Mouse (Mus musculus) neural tube, embryonic 15.5 days (tissue): ENCODE results near the gene Plcd4. TPM values are rescaled to one million over a fixed set of nuclear protein-coding genes. Genes with fewer than 3 reads are reported as not detected.
"Not testable (repeated sequence)": the region's sequence is repeated elsewhere in the genome, so short reads cannot be mapped to it uniquely, and the experiment has no call there.

Source experiments
- ATAC-seq: fragments of 200-750 bp; cut with Nextera tagmentation; 2 replicates; pipeline ENCODE4 v1.8.0; 2017; ENCODE audit warnings: mild to moderate bottlenecking, moderate TSS enrichment, moderate library complexity; ENCODE audit not compliant: low FRiP score
- H3K27ac ChIP-seq: fragments of 300-500 bp; sonication (generic); replicated peaks from 2 replicates; pipeline ENCODE4 v1.5.1; 2015; ENCODE audit warnings: mild to moderate bottlenecking, inconsistent platforms
- H3K27me3 ChIP-seq: fragments of 300-500 bp; sonication (generic); replicated peaks from 2 replicates; pipeline ENCODE4 v1.6.1; 2015; ENCODE audit warnings: inconsistent platforms
- H3K36me3 ChIP-seq: fragments of 300-500 bp; sonication (generic); 2 replicates; pipeline ENCODE4 v1.6.1; 2015; ENCODE audit warnings: inconsistent platforms
- H3K4me1 ChIP-seq: fragments of 300-500 bp; sonication (generic); 2 replicates; pipeline ENCODE4 v1.6.1; 2015; ENCODE audit warnings: inconsistent platforms
- H3K4me2 ChIP-seq: fragments of 300-500 bp; sonication (generic); 2 replicates; pipeline ENCODE4 v1.6.1; 2015; ENCODE audit warnings: inconsistent platforms, mild to moderate bottlenecking, moderate library complexity
- H3K4me3 ChIP-seq: fragments of 300-500 bp; sonication (generic); replicated peaks from 2 replicates; pipeline ENCODE4 v1.5.1; 2015; ENCODE audit warnings: mild to moderate bottlenecking, inconsistent platforms
- H3K9ac ChIP-seq: fragments of 300-500 bp; sonication (generic); replicated peaks from 2 replicates; pipeline ENCODE4 v1.6.1; 2015; ENCODE audit warnings: mild to moderate bottlenecking, inconsistent platforms
- H3K9me3 ChIP-seq: fragments of 300-500 bp; sonication (generic); replicated peaks from 2 replicates; pipeline ENCODE4 v1.6.1; 2016; ENCODE audit warnings: inconsistent platforms
- WGBS: fragments of 180-500 bp; shearing (Covaris S2); methylation state at CpG from one replicate; pipeline ENCODE4 v1.1.7; 2015; ENCODE audit warnings: mixed read lengths; 5-methylcytosine and 5-hydroxymethylcytosine counted together
- polyA plus RNA-seq: library from polyadenylated mRNA; unstranded; fragments of >200 nt; fragmentation: Nextera tagmentation; extraction: Ambion mirVana; gene quantifications from 2 replicates; pipeline ENCODE4 v1.2.1, GENCODE M21; 2015

The Plcd4 gene
- polyA plus RNA-seq = 10.1 and 10.8 TPM in 2 replicates

DNA sequence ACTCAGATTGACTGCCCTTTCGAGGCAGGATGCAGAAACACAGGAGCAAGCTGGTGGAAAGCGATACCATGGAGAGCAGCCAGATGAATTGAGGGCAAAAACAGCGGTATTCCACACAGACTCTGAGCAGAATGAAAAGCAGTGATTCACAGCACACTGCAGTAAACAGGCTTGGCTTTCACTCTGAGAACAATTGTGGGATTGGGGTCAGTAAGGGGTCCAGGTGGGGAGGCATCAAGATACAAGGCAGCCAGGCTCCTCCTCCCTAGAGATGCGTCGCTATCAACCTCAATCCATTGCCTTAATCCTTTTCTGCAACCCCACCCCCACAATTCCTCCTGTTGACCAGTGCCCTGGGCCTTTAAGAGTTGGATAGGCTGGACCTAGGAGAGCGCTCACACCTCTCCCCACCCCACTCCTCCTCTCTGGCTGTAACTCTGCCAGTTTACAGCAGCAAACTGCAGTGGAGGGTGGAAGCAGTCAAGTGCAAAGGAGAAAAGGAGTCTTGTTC lies at the start of gene Plcd4:
Gene Plcd4 (plus strand): TSS at position 438 of the 511 bp plus-strand sequence.
- 1% methylated on average over 6 of the region's 6 CpGs for WGBS
- H3K4me2 ChIP-seq = peak within 1 kb of the TSS; percentile 52
- no peaks in the 10 kb centered on the region for H3K9me3 ChIP-seq
- peak within 1 kb of the TSS; percentile 72 for H3K27ac ChIP-seq
- peak within 1 kb of the TSS; percentile 24 for H3K4me3 ChIP-seq
- H3K4me1 ChIP-seq = peaks cover 11% of the 10 kb centered on the region
- peak within 1 kb of the TSS; percentile 34 for H3K9ac ChIP-seq
- H3K27me3 ChIP-seq = no peaks in the 10 kb centered on the region
- peak; percentile 90 for ATAC-seq
- no peaks in the 10 kb centered on the region for H3K36me3 ChIP-seq

GRCm38 (mm10) chr1:74501106-74501505 lies 41.6 kb upstream of the Plcd4 start:
- Histone ChIP-seq H3K36me3 (0 out of 2 replicates have a peak, but pooled peaks cover 4% of the 10 kb centered on the region), H3K27ac (no peak overlapping the region), H3K9ac (no peak overlapping the region), H3K9me3 (no peaks in the 10 kb centered on the region), H3K27me3 (no peaks in the 10 kb centered on the region), H3K4me3 (no peak overlapping the region), H3K4me1 (peaks cover 17% of the 10 kb centered on the region), H3K4me2 (no peak overlapping the region)
- no peak for ATAC-seq
- 74% methylated on average over 1 of the region's 1 CpGs for WGBS

- Histone ChIP-seq H3K27me3 (no peaks in the 10 kb centered on the region), H3K27ac (peak overlapping the region; percentile 77), H3K9me3 (no peaks in the 10 kb centered on the region), H3K4me3 (peak overlapping the region; percentile 96), H3K9ac (peak overlapping the region; percentile 80), H3K4me2 (peak overlapping the region; percentile 83), H3K36me3 (no peaks in the 10 kb centered on the region), H3K4me1 (peaks cover 49% of the 10 kb centered on the region)
- WGBS = 2% methylated on average over 22 of the region's 22 CpGs
- peak; percentile 67 for ATAC-seq
These were observed 37.3 kb upstream of the Plcd4 start for GRCm38 (mm10) chr1:74505393-74505720.

- peak; percentile 100 for ATAC-seq
- under 1% methylated on average over 64 of the region's 64 CpGs for WGBS
- Histone ChIP-seq H3K27ac (peak within 1 kb of the TSS; percentile 91), H3K9ac (peak within 1 kb of the TSS; percentile 90), H3K4me2 (peak within 1 kb of the TSS; percentile 83), H3K4me1 (peaks cover 48% of the 10 kb centered on the region), H3K4me3 (peak within 1 kb of the TSS; percentile 96), H3K36me3 (no peaks in the 10 kb centered on the region), H3K9me3 (no peaks in the 10 kb centered on the region), H3K27me3 (no peaks in the 10 kb centered on the region)
These were observed 36.8 kb upstream of the Plcd4 start, which contains the start of gene Cnot9 for GRCm38 (mm10) chr1:74505721-74506464. Gene Cnot9 (plus strand): TSS chr1:74506058.

DNA sequence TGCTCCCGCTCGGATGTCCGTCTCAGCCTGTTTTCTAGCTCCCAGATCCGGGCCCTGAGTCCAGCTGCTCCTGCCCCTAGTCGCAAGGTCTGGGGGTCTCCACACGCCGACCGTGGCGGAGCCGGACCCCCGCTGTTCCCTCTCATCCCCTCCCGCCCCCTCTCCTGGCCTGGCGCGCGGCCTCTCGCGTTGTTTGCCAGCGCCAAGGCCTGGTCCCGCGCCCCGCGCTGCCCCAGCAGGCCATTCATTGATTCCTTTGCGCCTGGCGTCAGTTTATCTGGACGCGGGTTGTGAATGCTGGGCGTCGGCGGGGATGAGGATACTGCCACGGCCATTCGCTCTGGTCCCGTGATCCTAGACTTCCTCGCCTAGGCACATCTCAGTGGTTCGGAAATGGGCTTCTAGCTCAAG lies 36.2 kb upstream of the Plcd4 start:
- H3K27ac ChIP-seq = peak overlapping the region; percentile 91
- no peaks in the 10 kb centered on the region for H3K9me3 ChIP-seq
- H3K9ac ChIP-seq = peak overlapping the region; percentile 90
- under 1% methylated on average over 34 of the region's 34 CpGs for WGBS
- no peak; the same call in none of the 2 replicates for ATAC-seq
- no peaks in the 10 kb centered on the region for H3K27me3 ChIP-seq
- peak overlapping the region; percentile 96 for H3K4me3 ChIP-seq
- peaks cover 45% of the 10 kb centered on the region for H3K4me1 ChIP-seq
- no peaks in the 10 kb centered on the region for H3K36me3 ChIP-seq
- peak overlapping the region; percentile 83 for H3K4me2 ChIP-seq

DNA sequence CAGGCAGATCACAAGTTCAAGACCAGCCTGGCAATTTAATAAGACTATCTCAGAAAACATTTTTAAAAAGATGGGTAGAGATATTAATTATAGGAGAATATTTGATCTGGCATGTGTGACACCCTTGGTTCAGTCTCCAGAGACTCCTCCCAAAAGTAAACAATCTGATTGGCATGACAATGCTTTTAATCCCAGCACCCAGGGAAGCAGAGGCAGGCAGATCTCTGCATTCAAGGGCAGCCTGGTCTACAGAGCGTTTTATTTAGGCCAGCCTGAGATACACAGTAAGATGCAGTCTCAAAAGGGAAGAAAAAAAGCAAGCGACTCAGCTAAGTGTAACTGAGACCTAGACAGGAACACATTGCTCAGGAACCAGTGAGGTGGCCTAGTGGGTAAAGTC lies 34.9 kb upstream of the Plcd4 start:
- Histone ChIP-seq H3K36me3 (no peaks in the 10 kb centered on the region), H3K9me3 (no peaks in the 10 kb centered on the region), H3K27me3 (no peaks in the 10 kb centered on the region), H3K4me3 (0 out of 2 replicates have a peak overlapping the region, but pooled peaks have one; percentile 96), H3K4me2 (peak overlapping the region; percentile 83), H3K9ac (peak overlapping the region; percentile 90; the same call in 1 of the 2 replicates), H3K4me1 (peaks cover 45% of the 10 kb centered on the region), H3K27ac (no peak overlapping the region)
- 95% methylated on average over 2 of the region's 2 CpGs for WGBS
- no peak for ATAC-seq

- 98% methylated on average over 5 of the region's 5 CpGs for WGBS
- Histone ChIP-seq H3K4me1 (peaks cover 32% of the 10 kb centered on the region), H3K4me3 (no peak overlapping the region), H3K27ac (no peak overlapping the region), H3K36me3 (0 out of 2 replicates have a peak, but pooled peaks cover 3% of the 10 kb centered on the region), H3K27me3 (no peaks in the 10 kb centered on the region), H3K4me2 (no peak overlapping the region), H3K9ac (no peak overlapping the region), H3K9me3 (no peaks in the 10 kb centered on the region)
- ATAC-seq = no peak
These were observed 31.4 kb upstream of the Plcd4 start for GRCm38 (mm10) chr1:74511306-74511705.

DNA sequence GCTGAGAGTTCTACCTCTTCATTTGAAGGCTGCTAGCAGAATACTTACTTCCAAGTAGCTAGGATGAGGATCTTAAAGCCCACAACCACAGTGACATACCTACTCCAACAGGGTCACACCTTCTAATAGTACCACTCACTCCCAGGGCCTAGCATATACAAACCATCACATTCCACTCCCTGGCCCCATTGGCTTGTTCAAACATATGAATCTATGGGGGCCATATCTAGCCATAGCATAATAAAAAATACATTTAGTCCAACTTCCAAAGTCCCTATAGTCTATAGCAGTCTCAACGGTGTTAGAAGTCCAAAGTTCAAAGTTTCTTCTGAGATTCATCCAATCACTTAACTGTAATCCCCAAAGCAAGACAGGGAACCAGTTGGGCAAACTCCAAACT lies 29.7 kb upstream of the Plcd4 start:
- not testable (repeated sequence) for ATAC-seq, H3K27ac ChIP-seq, H3K4me3 ChIP-seq, H3K9ac ChIP-seq, H3K36me3 ChIP-seq, H3K9me3 ChIP-seq, H3K4me2 ChIP-seq, H3K27me3 ChIP-seq
- WGBS = 97% methylated on average over 1 of the region's 1 CpGs
- peaks cover 17% of the 10 kb centered on the region for H3K4me1 ChIP-seq

DNA sequence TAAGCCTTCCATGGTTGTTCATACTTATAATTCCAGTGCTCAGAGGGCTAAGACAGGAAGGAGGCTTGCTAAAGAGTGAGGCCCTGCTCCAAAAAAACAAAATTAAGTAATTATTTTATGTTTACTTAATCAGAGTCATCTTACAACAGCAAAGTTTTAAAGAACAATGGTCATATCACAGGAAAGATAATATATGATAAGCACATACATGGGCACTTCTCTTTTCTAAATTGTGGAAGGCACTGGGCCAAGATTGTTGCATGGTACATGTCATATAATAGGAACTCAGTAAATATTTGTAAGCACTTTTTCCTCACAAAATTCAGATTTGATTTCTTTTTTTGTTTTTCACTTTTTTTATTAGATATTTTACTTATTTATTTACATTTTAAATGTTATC lies 22.8 kb upstream of the Plcd4 start:
- H3K27ac ChIP-seq = no peak overlapping the region
- H3K9me3 ChIP-seq = no peaks in the 10 kb centered on the region
- no peak overlapping the region for H3K9ac ChIP-seq
- no peak overlapping the region for H3K4me3 ChIP-seq
- peaks cover 49% of the 10 kb centered on the region for H3K36me3 ChIP-seq
- H3K4me2 ChIP-seq = no peak overlapping the region
- no peaks in the 10 kb centered on the region for H3K4me1 ChIP-seq
- ATAC-seq = no peak
- no peaks in the 10 kb centered on the region for H3K27me3 ChIP-seq

DNA sequence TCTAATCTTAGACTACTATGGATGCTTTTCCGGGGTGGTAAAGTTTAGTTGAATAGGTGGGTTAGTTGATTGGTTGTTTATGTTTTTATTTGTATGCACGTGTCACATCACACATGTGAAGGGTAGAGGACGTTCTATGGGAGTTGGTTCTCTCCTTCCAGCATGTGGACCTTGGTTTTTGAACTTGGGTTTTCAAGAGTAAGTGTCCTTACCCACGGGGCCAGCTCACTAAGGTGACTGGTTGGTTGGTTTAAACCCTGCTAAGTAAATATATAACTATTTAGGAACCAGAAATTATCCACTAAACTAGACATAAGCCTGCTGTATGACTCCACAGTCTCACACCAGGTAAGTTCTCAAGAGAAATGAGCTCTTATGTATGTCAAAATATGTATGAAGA lies 17.9 kb upstream of the Plcd4 start:
- no peaks in the 10 kb centered on the region for H3K27me3 ChIP-seq
- H3K27ac ChIP-seq = no peak overlapping the region
- peaks cover 83% of the 10 kb centered on the region for H3K36me3 ChIP-seq
- H3K4me3 ChIP-seq = no peak overlapping the region
- ATAC-seq = no peak
- no peak overlapping the region for H3K4me2 ChIP-seq
- 96% methylated on average over 4 of the region's 4 CpGs for WGBS
- H3K4me1 ChIP-seq = no peaks in the 10 kb centered on the region
- H3K9me3 ChIP-seq = no peaks in the 10 kb centered on the region
- H3K9ac ChIP-seq = no peak overlapping the region

GRCm38 (mm10) chr1:74528589-74528988 lies 14.1 kb upstream of the Plcd4 start:
- WGBS = 96% methylated on average over 7 of the region's 7 CpGs
- Histone ChIP-seq H3K9ac (no peak overlapping the region), H3K4me3 (no peak overlapping the region), H3K27me3 (no peaks in the 10 kb centered on the region), H3K36me3 (peaks cover 83% of the 10 kb centered on the region), H3K4me1 (no peaks in the 10 kb centered on the region), H3K27ac (no peak overlapping the region), H3K9me3 (no peaks in the 10 kb centered on the region), H3K4me2 (no peak overlapping the region)
- no peak for ATAC-seq

DNA sequence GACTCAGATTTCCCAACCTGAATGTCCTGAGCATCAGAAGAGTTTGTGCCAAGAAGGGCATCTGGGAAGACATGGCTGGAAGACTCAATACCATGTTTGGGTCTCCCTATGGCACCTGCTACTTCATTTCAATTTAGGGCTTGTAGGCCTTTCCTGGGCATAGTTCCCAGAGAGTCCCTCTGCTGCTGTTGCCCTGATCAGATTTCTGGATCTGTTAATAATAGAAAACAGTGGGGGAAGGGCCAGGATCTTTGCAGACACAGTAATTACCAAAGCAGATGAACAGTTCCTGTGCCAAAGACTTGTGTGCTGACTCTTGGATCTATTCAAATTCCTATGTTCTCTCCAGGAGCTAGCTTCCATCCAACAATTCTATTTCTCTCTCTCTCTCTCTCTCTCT lies 4.0 kb upstream of the Plcd4 start:
- H3K9me3 ChIP-seq = no peaks in the 10 kb centered on the region
- no peak overlapping the region for H3K9ac ChIP-seq
- peaks cover 11% of the 10 kb centered on the region for H3K4me1 ChIP-seq
- H3K27me3 ChIP-seq = no peaks in the 10 kb centered on the region
- no peak; the same call in 1 of the 2 replicates for ATAC-seq
- no peak overlapping the region for H3K4me2 ChIP-seq
- no peaks in the 10 kb centered on the region for H3K36me3 ChIP-seq
- H3K27ac ChIP-seq = no peak overlapping the region
- H3K4me3 ChIP-seq = no peak overlapping the region
